Mouse (Mus musculus) v-Abl transformed pro-B cells (cell line): Measurements from ENCODE around the gene Trappc11.
"Not testable (repeated sequence)": the region's sequence is repeated elsewhere in the genome, so short reads cannot be mapped to it uniquely, and the experiment has no call there.

ENCODE experiments used
- in situ Hi-C, 2 experiments: fragments of 400-800 bp; cut with MboI; formaldehyde crosslinking; loops; one replicate each; pipeline ENCODE4 v1.15.1; 2025; ENCODE audit not compliant: unreplicated experiment in 2 of 2

Trappc11 gene

DNA sequence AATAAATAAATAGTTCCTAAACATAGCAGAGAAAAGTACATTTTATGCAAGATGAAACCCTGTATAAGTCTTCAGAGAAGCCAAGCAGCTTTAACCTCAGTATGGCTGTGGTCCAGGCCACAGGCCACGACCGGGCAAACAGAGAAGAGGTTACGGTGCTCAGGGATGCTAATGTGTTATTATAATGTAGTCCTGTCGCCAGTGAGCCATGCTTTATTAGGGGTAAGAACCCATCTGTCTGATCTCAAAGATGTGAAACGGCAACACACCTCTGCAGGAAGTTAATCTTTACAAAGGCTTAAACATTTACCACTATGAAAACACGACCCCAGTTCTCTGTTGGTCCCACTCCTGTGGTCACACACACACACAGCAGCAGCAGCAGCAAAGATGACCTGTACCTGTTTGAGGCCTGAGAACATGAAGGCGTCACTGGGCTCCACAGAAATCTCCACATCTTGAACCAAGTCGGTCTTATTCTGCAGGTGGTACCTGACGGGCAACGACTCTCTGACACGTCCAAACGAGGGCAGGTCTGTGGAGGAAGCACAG, 38.6 kb downstream of the Trappc11 start:
- in situ Hi-C loops, result no loop called here

DNA sequence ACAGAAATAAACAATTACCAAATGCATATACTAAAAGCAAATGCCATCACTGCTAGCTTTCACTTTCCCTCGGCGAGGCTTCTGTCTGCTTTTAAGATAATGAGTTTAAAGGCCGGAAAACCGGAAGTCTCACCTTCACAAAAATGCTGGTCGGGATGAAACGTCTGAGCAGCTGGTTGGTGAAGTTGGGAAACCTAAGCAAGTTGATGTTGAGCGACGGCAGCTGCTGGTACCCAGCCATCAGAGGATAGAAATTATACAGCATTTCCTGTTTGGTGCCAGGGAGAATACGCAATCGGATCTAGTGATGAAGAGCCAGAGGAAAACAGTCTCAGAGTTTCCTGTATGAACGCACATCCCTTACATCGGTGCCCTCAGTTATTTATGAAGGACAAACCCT, 40.2 kb downstream of the Trappc11 start:
- in situ Hi-C loops, result no loop called here

DNA sequence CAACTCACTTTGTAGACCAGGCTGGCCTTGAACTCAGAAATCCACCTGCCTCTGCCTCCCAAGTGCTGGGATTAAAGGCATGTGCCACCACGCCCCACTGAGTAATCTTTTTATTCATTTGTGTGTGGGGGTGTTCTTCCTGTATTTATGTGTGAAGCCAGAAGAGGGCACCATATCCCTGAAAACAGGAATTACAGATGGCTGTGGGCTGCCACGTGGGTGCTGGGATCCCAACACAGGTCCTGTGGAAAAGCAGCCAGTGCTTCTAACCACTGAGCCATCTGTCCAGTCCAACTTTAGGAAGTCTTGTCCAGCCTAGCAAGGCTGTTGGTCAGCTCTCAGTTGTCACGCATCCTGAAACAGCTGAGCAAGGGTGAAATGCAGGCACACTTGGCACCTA, 46.0 kb downstream of the Trappc11 start:
- in situ Hi-C loops, result no loop called here

- in situ Hi-C loops, result no loop called here
Observed at GRCm38 (mm10) chr8:47482354-47483071, 50.8 kb downstream of the Trappc11 start.

DNA sequence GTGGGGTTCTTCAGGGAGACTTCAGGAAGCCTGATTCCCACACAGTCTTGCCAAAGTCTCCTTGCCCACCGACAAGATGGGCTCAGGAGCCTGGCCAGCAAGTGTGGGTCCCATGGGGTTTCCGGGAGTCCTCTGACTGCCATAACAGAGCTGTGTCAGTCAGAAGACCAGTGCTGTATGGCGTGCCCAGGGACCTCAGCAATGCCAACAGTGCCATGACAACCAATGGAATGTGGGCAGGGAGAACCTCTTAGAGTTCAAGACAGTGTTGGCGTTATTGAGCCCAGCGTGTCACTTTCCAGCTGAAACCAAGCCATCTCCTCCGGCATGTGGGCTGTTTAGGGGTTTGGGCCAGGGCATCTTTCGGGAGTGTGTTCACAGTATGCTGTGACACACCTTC, 53.2 kb downstream of the Trappc11 start:
- in situ Hi-C loops, result no loop called here

- in situ Hi-C loops, result no loop called here
Observed at GRCm38 (mm10) chr8:47461650-47462049, 71.6 kb downstream of the Trappc11 start.

DNA sequence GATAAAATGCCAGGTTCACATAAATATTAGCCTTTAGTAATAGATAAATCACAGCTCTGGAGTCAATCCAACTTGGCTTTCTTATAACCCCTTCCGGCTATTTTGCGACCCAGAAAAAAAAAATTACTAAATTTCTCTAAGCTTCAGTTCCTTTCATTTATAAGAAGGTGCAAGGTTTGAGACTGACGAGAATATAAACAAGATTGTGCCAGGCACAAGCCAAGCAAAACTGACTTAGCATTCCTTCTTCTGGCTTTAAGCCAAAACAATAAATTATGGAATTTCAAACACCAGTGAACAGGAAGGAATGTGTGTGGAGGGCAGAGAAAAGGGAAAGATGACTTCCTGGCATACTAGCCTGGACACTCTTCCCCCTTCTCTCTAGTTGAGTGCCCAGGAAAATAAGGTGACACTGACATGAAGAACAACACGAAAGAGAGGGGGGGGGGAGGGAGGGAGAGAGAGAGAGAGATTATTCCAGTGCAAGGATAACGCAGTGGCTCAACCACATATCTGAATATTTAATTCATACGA, 74.0 kb downstream of the Trappc11 start:
- in situ Hi-C loops, result no loop called here

GRCm38 (mm10) chr8:47458591-47458990, 74.7 kb downstream of the Trappc11 start:
- in situ Hi-C loops, result no loop called here

DNA sequence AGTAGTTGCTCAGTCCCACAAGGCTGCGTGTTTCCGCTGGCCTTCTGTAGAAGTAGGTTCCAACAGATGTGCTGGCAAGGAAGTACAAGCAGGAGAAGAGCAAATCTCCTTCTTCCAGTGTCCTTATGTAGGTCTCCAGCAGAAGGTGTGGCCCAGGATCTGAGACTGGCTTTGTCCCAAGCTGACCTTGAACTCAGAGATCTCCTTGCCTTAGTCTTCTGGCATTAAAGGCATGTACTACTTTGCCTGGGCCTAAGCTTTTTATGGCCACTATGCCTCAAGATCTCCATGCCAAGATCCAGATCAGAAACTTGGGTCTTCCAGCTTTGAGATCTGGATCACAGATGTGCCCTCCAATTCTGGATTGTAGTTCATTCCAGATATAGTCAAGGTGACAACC, 84.1 kb downstream of the Trappc11 start:
- in situ Hi-C loops, result not testable (repeated sequence)

DNA sequence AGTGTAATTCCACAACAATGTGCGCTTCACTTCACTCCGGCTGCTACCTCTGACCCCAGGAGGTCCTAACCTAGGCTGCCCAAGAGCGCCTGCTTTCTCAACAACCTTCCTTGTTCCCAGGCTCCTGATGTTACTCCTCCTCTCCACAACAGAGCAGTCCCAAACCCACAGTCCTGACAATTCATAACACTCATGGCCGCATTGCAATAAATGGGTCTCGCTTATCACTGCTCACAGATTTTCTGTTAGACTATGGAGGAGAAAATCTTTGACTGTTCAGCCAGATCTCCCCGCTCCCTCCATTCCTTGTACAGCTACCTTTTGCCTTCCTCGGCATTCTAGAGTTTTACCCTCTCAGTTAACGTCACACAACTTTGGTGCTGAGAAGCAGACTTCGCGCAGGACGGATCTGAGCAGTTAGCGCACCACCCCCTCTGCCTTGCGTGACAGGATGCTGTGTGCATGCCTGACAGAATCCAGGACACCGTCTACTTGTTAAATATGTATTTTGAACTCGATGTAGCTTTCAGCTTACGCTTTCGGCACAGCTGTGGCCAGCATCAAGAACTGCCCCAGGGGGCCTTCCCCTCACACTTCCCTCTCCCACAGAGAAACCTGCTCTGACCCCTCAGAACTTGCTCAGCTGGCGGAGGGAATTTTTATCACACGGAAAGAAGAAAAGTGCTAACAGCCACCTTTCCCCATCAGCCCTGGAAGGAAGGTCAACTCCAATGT, 86.8 kb downstream of the Trappc11 start, which contains the start of gene Stox2:
Stox2 (minus strand) TSS at position 51 of the 735 bp plus-strand sequence.
- in situ Hi-C loops, result no loop called here
